Mouse (Mus musculus): ENCODE results near the gene Dscaml1.

- TF ChIP-seq POLR2A (IDR thresholded peaks at IDR 0.05; ENCODE audit: borderline replicate concordance, extremely low read depth, low read depth, low read length) (no peak), CTCF (IDR thresholded peaks at IDR 0.05; ENCODE audit: insufficient read depth, low read length) (no peak)
Observed at GRCm38 (mm10) chr9:45617889-45618288, 191.5 kb downstream of the Dscaml1 start.

Data from lung, adult 2 months (tissue).